Mouse (Mus musculus) MEL (cell line): ENCODE results near the gene Cadm3. TPM values are rescaled to one million over a fixed set of nuclear protein-coding genes. Genes with fewer than 3 reads are reported as not detected.
"Not testable (repeated sequence)": the region's sequence is repeated elsewhere in the genome, so short reads cannot be mapped to it uniquely, and the experiment has no call there.

Experiments used
- DNase-seq: peaks from one replicate; pipeline ENCODE4 v3.0.0; 2011; ENCODE audit warnings: low read depth, low spot score
- H3K27ac ChIP-seq: 2 replicates; pipeline ENCODE4 v1.5.1; 2012; ENCODE audit warnings: low read depth, mild to moderate bottlenecking, control low read depth, low read length, moderate library complexity; ENCODE audit not compliant: control insufficient read depth
- H3K27me3 ChIP-seq, 2 experiments: fragments of 150-350 bp in 1 of 2; sonication (generic) in 1 of 2; 2 replicates each; pipeline ENCODE4 v1.6.1; 2012; ENCODE audit warnings: low read length in 2 of 2, mild to moderate bottlenecking in 2 of 2, improper control_type of control experiment in 1 of 2, moderate library complexity in 1 of 2; ENCODE audit not compliant: insufficient read depth in 2 of 2, control insufficient read depth in 1 of 2
- H3K36me3 ChIP-seq, 2 experiments: 2 replicates each; pipeline ENCODE4 v1.6.1; 2012 to 2014; ENCODE audit warnings: low read length in 2 of 2, improper control_type of control experiment in 1 of 2, inconsistent platforms in 1 of 2, mild to moderate bottlenecking in 1 of 2; ENCODE audit not compliant: insufficient read depth in 2 of 2, control insufficient read depth in 1 of 2
- H3K4me1 ChIP-seq, 2 experiments: fragments of 150-350 bp in 1 of 2; sonication (generic) in 1 of 2; 2 replicates each; pipeline ENCODE4 v1.6.1; 2012; ENCODE audit warnings: low read length in 2 of 2, improper control_type of control experiment in 1 of 2, mild to moderate bottlenecking in 1 of 2; ENCODE audit not compliant: insufficient read depth in 2 of 2, control insufficient read depth in 1 of 2
- H3K4me3 ChIP-seq, 2 experiments: fragments of 150-350 bp in 1 of 2; sonication (generic) in 1 of 2; 2 replicates each; pipeline ENCODE4 v1.5.1; 2012; ENCODE audit warnings: low read depth in 2 of 2, low read length in 2 of 2, mild to moderate bottlenecking in 2 of 2, moderate library complexity in 2 of 2, control low read depth in 1 of 2, improper control_type of control experiment in 1 of 2; ENCODE audit not compliant: control insufficient read depth in 1 of 2, insufficient read depth in 1 of 2
- H3K79me2 ChIP-seq: 2 replicates; pipeline ENCODE4 v1.6.1; 2012; ENCODE audit warnings: mild to moderate bottlenecking, low read length, moderate library complexity; ENCODE audit not compliant: control insufficient read depth, poor library complexity, insufficient read depth
- H3K9ac ChIP-seq: 2 replicates; pipeline ENCODE4 v1.6.1; 2012; ENCODE audit warnings: low read depth, mild to moderate bottlenecking, control low read depth, low read length, moderate library complexity; ENCODE audit not compliant: control insufficient read depth, poor library complexity, severe bottlenecking
- H3K9me3 ChIP-seq: fragments of 150-350 bp; sonication (generic); replicated peaks from 2 replicates; pipeline ENCODE4 v1.6.1; 2012; ENCODE audit warnings: mild to moderate bottlenecking, low read length, improper control_type of control experiment, moderate library complexity; ENCODE audit not compliant: insufficient read depth
- CHD2 ChIP-seq: IDR thresholded peaks from 2 replicates; pipeline ENCODE4 v1.6.1; 2011; ENCODE audit warnings: low read length, improper control_type of control experiment
- E2F4 ChIP-seq: IDR thresholded peaks from 2 replicates; pipeline ENCODE4 v1.6.1; 2011; ENCODE audit warnings: low read depth, low read length, improper control_type of control experiment, borderline replicate concordance
- EP300 ChIP-seq, 2 experiments: IDR thresholded peaks; 2 replicates each; pipeline ENCODE4 v1.6.1; 2011; ENCODE audit warnings: improper control_type of control experiment in 2 of 2, low read length in 2 of 2, low read depth in 1 of 2, mild to moderate bottlenecking in 1 of 2
- ETS1 ChIP-seq: IDR thresholded peaks from 2 replicates; pipeline ENCODE4 v1.6.1; 2012; ENCODE audit warnings: low read depth, mild to moderate bottlenecking, inconsistent platforms, low read length, improper control_type of control experiment, moderate library complexity
- GATA1 ChIP-seq: IDR thresholded peaks from 2 replicates; pipeline ENCODE4 v1.6.1; 2011; ENCODE audit warnings: low read depth, low read length, improper control_type of control experiment
- JUND ChIP-seq: IDR thresholded peaks from 2 replicates; pipeline ENCODE4 v1.6.1; 2011; ENCODE audit warnings: low read depth, mild to moderate bottlenecking, improper control_type of control experiment, low read length
- MAFK ChIP-seq: IDR thresholded peaks from 2 replicates; pipeline ENCODE4 v1.6.1; 2011; ENCODE audit warnings: low read depth, mild to moderate bottlenecking, low read length, improper control_type of control experiment, borderline replicate concordance
- MAX ChIP-seq: IDR thresholded peaks from 2 replicates; pipeline ENCODE4 v1.6.1; 2011; ENCODE audit warnings: low read length, improper control_type of control experiment
- MAZ ChIP-seq: IDR thresholded peaks from 2 replicates; pipeline ENCODE4 v1.6.1; 2012; ENCODE audit warnings: low read depth, mild to moderate bottlenecking, inconsistent platforms, low read length, improper control_type of control experiment
- MXI1 ChIP-seq: IDR thresholded peaks from 2 replicates; pipeline ENCODE4 v1.6.1; 2011; ENCODE audit warnings: mild to moderate bottlenecking, low read depth, low read length, improper control_type of control experiment
- POLR2AphosphoS2 ChIP-seq: IDR thresholded peaks from 2 replicates; pipeline ENCODE4 v1.6.1; 2011; ENCODE audit warnings: low read length, improper control_type of control experiment
- RCOR1 ChIP-seq: IDR thresholded peaks from 2 replicates; pipeline ENCODE4 v1.6.1; 2012; ENCODE audit warnings: low read depth, mild to moderate bottlenecking, inconsistent platforms, low read length, improper control_type of control experiment
- TCF12 ChIP-seq: IDR thresholded peaks from 2 replicates; pipeline ENCODE4 v1.6.1; 2014; ENCODE audit warnings: low read depth, mild to moderate bottlenecking, inconsistent platforms, low read length, improper control_type of control experiment, moderate library complexity
- USF1 ChIP-seq: IDR thresholded peaks from 2 replicates; pipeline ENCODE4 v1.6.1; 2014; ENCODE audit warnings: low read depth, mild to moderate bottlenecking, inconsistent platforms, low read length, improper control_type of control experiment, moderate library complexity
- USF2 ChIP-seq, 2 experiments: IDR thresholded peaks; 2 replicates each; pipeline ENCODE4 v1.6.1; 2011 to 2012; ENCODE audit warnings: improper control_type of control experiment in 2 of 2, low read length in 2 of 2, borderline replicate concordance in 1 of 2, inconsistent platforms in 1 of 2, low read depth in 1 of 2, mild to moderate bottlenecking in 1 of 2; ENCODE audit not compliant: insufficient read depth in 1 of 2
- ZKSCAN1 ChIP-seq: IDR thresholded peaks from 2 replicates; pipeline ENCODE4 v1.6.1; 2012; ENCODE audit warnings: low read depth, mild to moderate bottlenecking, inconsistent platforms, low read length, improper control_type of control experiment, moderate library complexity
- polyA plus RNA-seq, 2 experiments: library from polyadenylated mRNA; stranded (reverse) in 1 of 2; unstranded in 1 of 2; fragments of >175 nt in 1 of 2; fragments of >200 nt in 1 of 2; gene quantifications; 2 replicates each; pipeline versions ENCODE4 v1.2.1 to v1.2.4; 2012; ENCODE audit warnings: low replicate concordance in 2 of 2, low read depth in 1 of 2; ENCODE audit not compliant: insufficient read length in 2 of 2, insufficient read depth in 1 of 2, missing spikeins in 1 of 2
- total RNA-seq: library from RNA; depleted of rRNA; stranded (reverse); fragments of 300-350 nt; gene quantifications from 2 replicates; pipeline ENCODE4 v1.2.3, GENCODE M21; 2012

Gene Cadm3
- total and polyA plus RNA-seq, 3 experiments, result 0.03 to 0.19 TPM; not detected in 1

DNA sequence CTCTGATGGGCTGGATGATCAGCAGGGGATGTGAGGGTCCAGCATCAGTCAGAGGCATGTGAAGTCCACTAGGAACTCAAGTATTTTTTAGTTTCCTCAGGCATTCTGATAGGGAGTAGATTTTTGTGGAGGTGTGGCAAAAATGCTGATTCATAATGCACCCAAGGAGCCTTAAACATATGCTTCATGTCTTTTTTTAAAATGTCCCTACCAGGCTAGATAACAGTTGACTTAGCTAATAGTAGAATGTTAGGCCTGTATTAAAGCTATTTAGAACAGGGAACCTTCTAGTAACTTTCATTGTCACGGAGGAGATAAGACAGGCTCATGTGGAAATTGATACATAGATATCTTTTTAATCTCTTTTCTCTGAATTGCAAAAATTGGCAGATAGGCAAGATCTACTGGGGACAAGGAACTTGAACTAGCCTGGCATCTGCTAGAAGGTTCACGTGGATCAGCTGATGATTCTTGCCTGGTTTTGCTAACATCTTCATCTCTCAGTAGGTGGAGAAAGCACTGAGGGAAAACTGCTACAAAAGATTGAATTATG is 49.5 kb downstream of the Cadm3 start (continued):
- TF ChIP-seq CHD2, result no peak
- no peak for TF ChIP-seq E2F4
- TF ChIP-seq JUND, result no peak

DNA sequence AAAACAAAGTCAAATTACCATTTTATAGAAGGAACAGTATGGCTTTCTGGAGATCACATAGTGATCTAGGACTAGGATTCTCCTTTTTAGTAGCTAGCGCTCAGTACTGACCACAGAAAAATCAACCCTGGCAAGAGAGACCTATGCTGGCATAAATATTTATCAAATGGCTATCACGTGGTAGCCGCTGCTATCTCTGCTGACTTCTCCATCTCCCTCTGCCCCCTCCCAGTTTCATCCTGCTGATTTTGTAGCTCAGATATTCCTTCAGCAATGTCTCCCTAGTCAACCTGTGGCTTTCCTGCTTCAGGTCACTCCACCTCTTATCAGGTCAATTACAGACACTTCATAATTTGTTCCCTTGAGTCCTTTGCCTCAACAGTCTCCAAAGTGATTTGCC is 51.8 kb downstream of the Cadm3 start:
- no peak overlapping the region for H3K9ac ChIP-seq
- H3K4me3 ChIP-seq, result no peak overlapping the region
- no peaks in the 10 kb centered on the region for H3K27me3 ChIP-seq
- H3K4me1 ChIP-seq, result peaks cover 26 to 49% of the 10 kb centered on the region in 2 experiments
- no peaks in the 10 kb centered on the region for H3K9me3 ChIP-seq
- no peak for DNase-seq
- peaks cover 0 to 55% of the 10 kb centered on the region in 2 experiments; a peak in 2 of 4 replicates for H3K36me3 ChIP-seq
- H3K79me2 ChIP-seq, result no peaks in the 10 kb centered on the region
- no peak overlapping the region; the same call in 1 of the 2 replicates for H3K27ac ChIP-seq
- TF ChIP-seq MAFK (no peak), ETS1 (peak; percentile 27; the same call in 1 of the 2 replicates), ZKSCAN1 (no peak), TCF12 (0 out of 2 replicates have a peak, but pooled peaks have one; percentile 14), EP300 (IDR thresholded peaks at IDR 0.05; ENCODE audit: low read depth in 1 of 2, low read length in 2 of 2) (peak in 1 of 2 experiments; percentile 15; a peak in 1 of 4 replicates), USF1 (peak; percentile 84), USF2 (IDR thresholded peaks at IDR 0.05; ENCODE audit: borderline replicate concordance in 1 of 2, insufficient read depth in 1 of 2, low read depth in 1 of 2, low read length in 2 of 2) (0 out of 4 replicates have a peak, but pooled peaks of 1 of the 2 experiments have one; percentile 34), MAZ (peak; percentile 69; the same call in 1 of the 2 replicates), MXI1 (no peak), RCOR1 (0 out of 2 replicates have a peak, but pooled peaks have one; percentile 31), MAX (no peak), POLR2AphosphoS2 (no peak)

DNA sequence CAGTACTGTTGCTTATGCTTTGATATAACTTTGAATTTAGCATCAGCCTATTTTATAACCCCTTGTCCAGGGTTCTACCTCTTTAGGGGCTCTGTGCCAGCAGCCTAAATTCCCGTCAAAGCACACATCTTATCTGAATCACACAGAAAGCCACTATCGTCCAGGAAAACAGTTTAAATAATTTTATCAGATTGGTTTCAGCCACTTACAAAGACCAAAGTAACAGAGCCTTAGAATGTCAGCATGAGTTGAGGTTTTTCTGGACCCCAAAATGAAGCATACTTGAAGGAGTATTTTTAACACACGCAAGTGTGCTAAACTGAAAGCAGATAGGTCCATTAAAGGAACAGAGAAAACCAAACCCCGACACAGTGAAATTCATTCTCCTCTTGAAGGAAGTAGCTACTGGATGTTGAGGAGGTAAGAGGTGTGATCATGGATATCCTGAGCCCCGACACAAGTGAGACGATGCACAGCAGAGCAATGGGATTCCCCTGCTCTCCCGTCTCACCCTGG is 53.9 kb downstream of the Cadm3 start:
- H3K79me2 ChIP-seq, H3K9me3 ChIP-seq, H3K27me3 ChIP-seq: not testable (repeated sequence)
- Histone ChIP-seq H3K4me3 (peak overlapping the region; percentile 6 to 37; a peak in 3 of 4 replicates), H3K36me3 (peaks cover 0 to 49% of the 10 kb centered on the region in 2 experiments; a peak in 2 of 4 replicates)
- peak; percentile 33 to 67 for TF ChIP-seq EP300 (IDR thresholded peaks at IDR 0.05; ENCODE audit: low read depth in 1 of 2, low read length in 2 of 2)
- peak; percentile 32; the same call in 1 of the 2 replicates for TF ChIP-seq RCOR1
- TF ChIP-seq TCF12, result peak; percentile 66
- TF ChIP-seq ETS1, result peak; percentile 60; the same call in 1 of the 2 replicates
- TF ChIP-seq GATA1, result peak; percentile 62; the same call in 1 of the 2 replicates
- TF ChIP-seq, all 39 proteins: peak for 5; not testable (repeated sequence) for 34
- Histone ChIP-seq H3K27ac (peak overlapping the region; percentile 78), H3K4me1 (peaks cover 26 to 48% of the 10 kb centered on the region in 2 experiments), H3K9ac (peak overlapping the region; percentile 17)
- DNase-seq, result peak; percentile 45

DNA sequence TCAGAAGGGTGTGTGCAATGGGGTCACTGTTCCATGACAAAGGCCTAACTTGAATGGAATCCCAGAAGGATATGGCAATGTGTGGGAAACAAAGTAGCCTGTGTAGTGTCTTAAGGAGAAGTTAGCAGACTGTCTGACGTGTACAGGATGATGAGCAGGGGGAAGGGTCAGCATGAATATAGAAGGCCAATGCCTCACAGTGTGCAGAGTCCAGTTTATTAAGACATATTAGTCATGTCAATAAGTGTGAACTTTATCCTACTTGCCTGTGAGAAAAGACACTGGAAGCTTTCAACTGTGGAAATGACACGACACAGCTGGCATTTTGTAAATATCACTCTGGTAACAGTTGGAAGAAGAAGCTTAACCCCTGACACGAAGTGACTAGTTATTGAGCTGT is 64.7 kb downstream of the Cadm3 start:
- not testable (repeated sequence) for H3K27ac ChIP-seq, H3K4me1 ChIP-seq, H3K79me2 ChIP-seq, H3K9ac ChIP-seq, H3K27me3 ChIP-seq, H3K36me3 ChIP-seq, DNase-seq, H3K9me3 ChIP-seq, H3K4me3 ChIP-seq
